Mouse (Mus musculus) megakaryocyte, embryonic 14.5 days (primary cell): ENCODE results near the gene Slc5a1. TPM values are rescaled to one million over a fixed set of nuclear protein-coding genes. Genes with fewer than 3 reads are reported as not detected.

Experiments
- H3K27me3 ChIP-seq: replicated peaks from 2 replicates; pipeline ENCODE3; 2012; ENCODE audit warnings: inconsistent platforms
- H3K36me3 ChIP-seq: replicated peaks from 2 replicates; pipeline ENCODE3; 2012; ENCODE audit warnings: low read length, inconsistent platforms, mixed read lengths
- H3K4me1 ChIP-seq: 2 replicates; pipeline ENCODE4 v1.6.1; 2012; ENCODE audit warnings: inconsistent platforms
- H3K4me3 ChIP-seq: replicated peaks from 2 replicates; pipeline ENCODE3; 2012; ENCODE audit warnings: moderate library complexity, mild to moderate bottlenecking, inconsistent platforms
- H3K9me3 ChIP-seq: 2 replicates; pipeline ENCODE4 v1.6.1; 2012; ENCODE audit warnings: inconsistent platforms
- FLI1 ChIP-seq: IDR thresholded peaks from 2 replicates; pipeline ENCODE4 v1.6.1; 2012; ENCODE audit warnings: low read length, inconsistent platforms, mixed read lengths
- GATA1 ChIP-seq: IDR thresholded peaks from 3 replicates; pipeline ENCODE4 v1.6.1; 2012; ENCODE audit warnings: mixed read lengths, low read length, inconsistent platforms, borderline replicate concordance
- polyA plus RNA-seq: library from polyadenylated mRNA; stranded (reverse); fragments of >175 nt; gene quantifications from 2 replicates; pipeline ENCODE4 v1.2.3, GENCODE M21; 2012; ENCODE audit warnings: low replicate concordance; ENCODE audit not compliant: insufficient read depth

Gene Slc5a1
- polyA plus RNA-seq, 1 experiment, result not detected

DNA sequence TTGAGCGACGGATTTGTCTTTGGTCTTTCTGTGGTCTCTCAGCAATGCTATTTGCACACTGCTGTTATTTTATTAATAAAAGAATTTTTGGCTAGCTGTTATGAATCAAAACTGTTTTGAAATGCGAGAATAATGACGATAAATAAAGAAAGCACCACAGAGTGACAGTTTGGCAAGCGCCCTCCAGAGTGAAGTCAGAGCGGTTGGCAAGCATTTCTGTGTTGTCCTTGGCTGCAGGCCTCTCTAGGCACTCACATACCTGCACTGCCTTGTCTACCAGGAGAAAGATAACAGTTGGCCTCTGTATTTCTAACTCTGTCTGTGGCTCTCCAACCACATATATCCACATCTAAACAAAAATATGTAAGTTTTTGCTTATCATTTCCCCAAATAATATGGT is 43.7 kb downstream of the Slc5a1 start:
- TF ChIP-seq FLI1 (no peak), GATA1 (no peak)
- peaks cover 53% of the 10 kb centered on the region for H3K27me3 ChIP-seq
- no peaks in the 10 kb centered on the region for H3K36me3 ChIP-seq

DNA sequence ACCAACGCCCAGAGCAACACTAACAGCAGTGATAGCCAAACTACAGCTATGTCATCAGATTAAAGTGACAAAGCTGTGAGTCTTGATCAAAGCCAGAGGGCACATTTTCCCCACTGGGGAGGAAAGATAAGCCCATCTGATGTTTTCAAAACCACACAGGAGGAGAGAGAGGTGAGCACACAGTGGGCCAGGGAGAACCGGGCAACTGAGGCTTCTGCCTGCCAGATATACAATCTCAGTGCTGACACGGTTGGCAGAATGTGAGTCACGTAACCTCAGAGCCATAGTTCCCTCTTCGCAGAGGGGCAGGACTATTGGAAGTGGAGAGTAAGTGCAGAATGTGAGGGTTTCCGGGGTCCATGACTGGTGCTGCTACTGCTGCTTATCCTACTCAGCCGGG is 89.5 kb downstream of the Slc5a1 start:
- Histone ChIP-seq H3K27me3 (peaks cover 27% of the 10 kb centered on the region), H3K4me1 (peaks cover 8% of the 10 kb centered on the region; the same call in 1 of the 2 replicates), H3K4me3 (no peak overlapping the region), H3K36me3 (no peaks in the 10 kb centered on the region), H3K9me3 (no peaks in the 10 kb centered on the region)
- no peak for TF ChIP-seq FLI1
- TF ChIP-seq GATA1, result no peak

More for the DNA sequence above, 43.7 kb downstream of the Slc5a1 start:
- no peak overlapping the region for H3K4me3 ChIP-seq
- H3K4me1 ChIP-seq, result no peaks in the 10 kb centered on the region
- no peaks in the 10 kb centered on the region for H3K9me3 ChIP-seq

DNA sequence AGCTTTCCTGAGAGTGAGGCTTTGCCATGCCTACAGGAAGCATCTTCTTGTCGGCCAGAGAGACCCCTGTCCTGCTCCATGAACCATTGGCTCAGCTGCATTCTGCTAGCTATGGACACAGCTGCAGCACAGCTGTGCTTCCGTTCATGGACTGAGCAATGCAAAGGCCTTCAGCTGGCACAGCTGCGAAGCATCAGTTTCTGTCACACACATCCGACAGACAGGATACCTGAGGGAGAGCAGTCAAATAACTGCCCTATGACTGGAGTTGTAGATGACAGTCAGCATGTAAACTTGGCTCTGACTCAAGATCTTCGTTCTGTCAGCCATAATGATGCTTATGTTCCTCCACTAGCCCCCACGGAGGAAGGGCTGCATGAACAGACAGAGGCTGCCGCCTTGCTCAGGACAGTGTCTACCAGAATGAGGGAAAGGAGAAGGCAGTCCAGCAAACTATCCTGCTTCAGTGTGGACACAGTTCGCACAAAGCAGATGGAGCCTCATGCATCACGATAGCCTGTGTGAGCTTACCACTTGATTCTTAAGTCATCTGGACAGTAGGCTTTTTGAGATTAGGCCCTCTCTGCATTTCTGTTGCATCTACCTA is 91.3 kb downstream of the Slc5a1 start:
- Histone ChIP-seq H3K9me3 (no peaks in the 10 kb centered on the region), H3K4me3 (no peak overlapping the region), H3K27me3 (peaks cover 32% of the 10 kb centered on the region), H3K4me1 (peaks cover 8% of the 10 kb centered on the region; the same call in 1 of the 2 replicates), H3K36me3 (no peaks in the 10 kb centered on the region)
- TF ChIP-seq FLI1 (no peak), GATA1 (no peak)

DNA sequence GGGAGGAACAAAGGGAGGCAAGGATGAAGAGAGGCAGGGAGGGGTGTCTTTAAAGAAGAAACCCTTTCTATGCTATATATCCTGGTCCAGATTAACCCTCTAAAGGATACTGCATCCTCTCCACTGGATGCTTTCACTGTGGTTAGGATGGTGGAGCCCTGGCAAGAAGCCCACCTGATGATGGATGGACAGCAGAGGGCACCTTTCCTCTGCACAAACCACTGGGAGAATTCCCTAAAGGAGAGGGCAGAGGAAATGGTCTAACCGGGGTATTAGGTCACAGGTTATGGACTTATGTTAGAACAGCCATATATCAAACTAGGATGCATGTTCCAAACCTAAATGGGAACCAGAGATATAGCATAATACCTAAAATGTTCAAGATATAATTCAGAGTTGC is 96.1 kb downstream of the Slc5a1 start:
- TF ChIP-seq FLI1, result no peak
- no peak for TF ChIP-seq GATA1
- Histone ChIP-seq H3K4me1 (peaks cover 24% of the 10 kb centered on the region), H3K27me3 (peaks cover 39% of the 10 kb centered on the region), H3K4me3 (no peak overlapping the region), H3K36me3 (no peaks in the 10 kb centered on the region), H3K9me3 (no peaks in the 10 kb centered on the region)

DNA sequence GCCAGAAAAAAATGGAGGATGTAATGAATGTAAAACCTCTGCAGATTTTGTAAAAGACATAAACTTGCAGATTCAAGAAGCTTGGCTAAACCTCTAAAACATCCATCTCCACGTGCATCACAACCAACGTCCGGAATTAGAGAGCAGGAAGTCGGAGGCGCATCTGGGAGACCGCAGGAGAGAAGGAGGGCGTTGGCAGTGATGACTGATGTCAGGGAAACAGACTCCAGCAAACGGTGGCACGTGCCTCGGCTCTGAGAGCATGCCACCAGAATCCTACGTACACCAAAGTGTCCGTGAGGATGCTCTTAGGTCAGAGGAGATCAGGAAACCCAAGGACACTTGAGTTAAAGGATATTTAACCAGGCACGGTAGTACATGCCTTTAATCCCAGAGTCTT is 97.7 kb downstream of the Slc5a1 start:
- Histone ChIP-seq H3K36me3 (no peaks in the 10 kb centered on the region), H3K4me3 (no peak overlapping the region), H3K4me1 (peaks cover 20% of the 10 kb centered on the region), H3K9me3 (no peaks in the 10 kb centered on the region), H3K27me3 (peaks cover 38% of the 10 kb centered on the region)
- TF ChIP-seq FLI1 (no peak), GATA1 (no peak)

DNA sequence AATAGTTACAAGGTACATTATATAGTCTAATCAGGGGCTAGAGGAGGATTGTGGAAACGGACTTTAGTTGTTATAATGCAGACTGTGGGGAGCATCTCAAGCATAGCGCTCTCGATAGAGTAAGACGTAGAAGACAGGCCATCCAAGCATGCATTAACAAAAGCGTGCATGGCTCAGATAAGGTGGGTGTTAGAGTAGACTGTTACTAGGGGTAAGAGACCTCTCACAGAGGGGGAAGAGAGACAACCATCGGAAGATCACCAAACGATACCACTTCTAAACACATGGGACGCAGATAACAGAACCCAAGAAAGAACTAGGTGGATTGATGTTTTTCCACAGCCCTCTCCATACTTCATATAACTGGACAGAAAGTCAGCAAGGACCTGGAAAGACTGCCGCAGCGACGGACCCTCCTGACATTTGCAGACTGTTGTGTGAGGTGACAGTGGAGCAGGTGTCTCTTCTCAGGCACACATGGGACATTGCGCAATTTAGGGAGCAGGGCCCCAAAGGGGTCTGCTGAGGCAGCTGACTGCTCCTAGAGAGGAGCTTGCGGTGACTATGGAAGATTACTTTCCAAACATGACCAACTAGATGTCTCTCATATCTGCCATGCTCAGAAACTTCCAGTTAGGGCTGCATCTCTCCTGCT is 98.6 kb downstream of the Slc5a1 start:
- Histone ChIP-seq H3K9me3 (no peaks in the 10 kb centered on the region), H3K27me3 (peaks cover 34% of the 10 kb centered on the region), H3K4me1 (peaks cover 20% of the 10 kb centered on the region), H3K36me3 (no peaks in the 10 kb centered on the region), H3K4me3 (no peak overlapping the region)
- TF ChIP-seq FLI1, result no peak
- no peak for TF ChIP-seq GATA1

DNA sequence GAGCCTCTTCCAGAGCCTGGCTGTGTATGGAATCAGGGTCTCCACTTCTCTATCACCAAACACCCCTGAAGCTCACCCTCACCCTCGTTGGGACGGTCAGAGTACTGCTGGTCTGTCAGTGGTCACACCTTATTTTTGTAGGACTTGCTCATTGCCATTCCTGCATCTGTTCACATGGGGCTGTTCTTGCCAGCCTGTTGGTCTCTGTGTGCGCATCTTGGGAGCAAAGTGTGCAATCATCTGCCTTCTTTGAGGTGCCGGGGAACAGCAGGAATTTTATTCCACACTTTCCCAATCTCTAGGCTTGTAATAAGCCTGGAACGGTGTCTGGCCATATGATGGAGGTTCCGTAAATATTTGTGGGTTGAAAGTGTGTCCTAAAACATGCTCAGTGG is 99.1 kb downstream of the Slc5a1 start:
- Histone ChIP-seq H3K27me3 (peaks cover 34% of the 10 kb centered on the region), H3K4me1 (peaks cover 20% of the 10 kb centered on the region), H3K4me3 (no peak overlapping the region), H3K9me3 (no peaks in the 10 kb centered on the region), H3K36me3 (no peaks in the 10 kb centered on the region)
- TF ChIP-seq GATA1 (no peak), FLI1 (no peak)

DNA sequence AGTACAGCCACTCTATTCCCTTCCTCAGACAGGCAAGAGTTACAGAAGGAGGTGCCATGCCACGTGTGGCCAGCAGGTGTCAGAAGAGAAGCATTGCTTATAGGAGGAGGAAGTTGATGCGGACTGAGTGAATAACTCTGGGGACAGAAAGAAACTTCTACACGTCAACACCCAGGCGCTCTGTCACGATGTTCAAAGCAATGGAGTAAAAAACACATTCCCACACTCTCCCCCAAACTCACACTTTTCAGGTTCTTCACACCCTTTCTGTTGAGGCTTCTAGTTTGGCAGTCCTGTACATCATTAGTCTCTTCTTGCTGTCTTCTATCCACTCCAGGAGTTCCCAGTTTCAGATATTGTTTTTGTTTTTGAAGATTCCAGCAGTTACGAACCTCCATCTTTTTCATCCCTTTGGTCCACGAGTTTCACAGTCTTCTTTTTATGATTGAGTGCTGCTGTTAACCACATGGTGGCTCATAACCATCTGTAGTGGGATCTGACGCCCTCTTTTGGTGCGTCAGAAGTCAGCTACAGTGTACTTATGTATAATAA is 99.7 kb downstream of the Slc5a1 start:
- Histone ChIP-seq H3K36me3 (no peaks in the 10 kb centered on the region), H3K27me3 (peaks cover 30% of the 10 kb centered on the region), H3K4me3 (peak overlapping the region; percentile 84), H3K4me1 (peaks cover 20% of the 10 kb centered on the region), H3K9me3 (no peaks in the 10 kb centered on the region)
- no peak for TF ChIP-seq GATA1
- TF ChIP-seq FLI1, result no peak

DNA sequence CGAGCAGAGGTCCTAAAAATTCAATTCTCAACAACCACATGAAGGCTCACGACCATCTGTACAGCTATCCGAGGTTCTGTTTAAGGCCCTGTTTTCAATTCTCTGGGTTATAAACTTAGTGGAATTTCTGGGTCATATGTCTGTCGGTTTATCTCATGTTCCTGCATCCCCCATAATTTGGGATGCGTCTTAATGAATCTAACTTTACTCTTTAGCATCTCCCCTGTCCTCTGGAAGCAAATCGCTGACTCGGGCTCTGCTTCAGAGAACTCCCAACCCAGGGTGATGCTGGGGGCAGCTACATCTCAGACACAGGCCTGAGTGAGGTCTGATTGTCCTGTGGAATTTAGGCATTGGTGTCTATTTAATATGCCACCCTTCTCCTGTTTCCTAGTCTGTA is 100.3 kb downstream of the Slc5a1 start:
- TF ChIP-seq GATA1 (no peak), FLI1 (no peak)
- no peak overlapping the region for H3K4me3 ChIP-seq
- H3K36me3 ChIP-seq, result no peaks in the 10 kb centered on the region
- H3K4me1 ChIP-seq, result peaks cover 20% of the 10 kb centered on the region
- peaks cover 30% of the 10 kb centered on the region for H3K27me3 ChIP-seq
- no peaks in the 10 kb centered on the region for H3K9me3 ChIP-seq

DNA sequence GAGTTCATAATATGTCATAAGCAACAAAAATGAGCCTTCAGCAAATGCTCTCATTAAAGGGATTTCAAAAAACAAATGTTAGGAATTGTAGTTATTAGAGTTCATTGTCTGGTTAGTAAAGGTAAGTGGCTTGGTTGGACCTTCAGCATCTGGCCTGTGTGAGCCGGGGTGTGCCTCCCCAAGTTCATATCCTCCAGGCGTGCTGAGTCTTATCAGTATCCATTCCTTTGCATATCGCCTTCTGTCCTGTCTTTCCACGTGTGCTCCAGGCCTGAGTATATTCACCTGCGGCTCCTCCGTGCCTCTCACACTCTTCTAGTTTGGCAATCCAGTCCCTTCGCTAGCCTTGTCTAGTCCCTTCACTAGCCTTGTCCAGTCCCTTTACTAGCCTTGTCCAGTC is 102.3 kb downstream of the Slc5a1 start:
- Histone ChIP-seq H3K4me1 (peaks cover 15% of the 10 kb centered on the region), H3K4me3 (no peak overlapping the region), H3K36me3 (no peaks in the 10 kb centered on the region), H3K27me3 (peaks cover 29% of the 10 kb centered on the region), H3K9me3 (peaks cover 10% of the 10 kb centered on the region)
- TF ChIP-seq FLI1 (no peak), GATA1 (no peak)
